In the genomic region with DNA sequence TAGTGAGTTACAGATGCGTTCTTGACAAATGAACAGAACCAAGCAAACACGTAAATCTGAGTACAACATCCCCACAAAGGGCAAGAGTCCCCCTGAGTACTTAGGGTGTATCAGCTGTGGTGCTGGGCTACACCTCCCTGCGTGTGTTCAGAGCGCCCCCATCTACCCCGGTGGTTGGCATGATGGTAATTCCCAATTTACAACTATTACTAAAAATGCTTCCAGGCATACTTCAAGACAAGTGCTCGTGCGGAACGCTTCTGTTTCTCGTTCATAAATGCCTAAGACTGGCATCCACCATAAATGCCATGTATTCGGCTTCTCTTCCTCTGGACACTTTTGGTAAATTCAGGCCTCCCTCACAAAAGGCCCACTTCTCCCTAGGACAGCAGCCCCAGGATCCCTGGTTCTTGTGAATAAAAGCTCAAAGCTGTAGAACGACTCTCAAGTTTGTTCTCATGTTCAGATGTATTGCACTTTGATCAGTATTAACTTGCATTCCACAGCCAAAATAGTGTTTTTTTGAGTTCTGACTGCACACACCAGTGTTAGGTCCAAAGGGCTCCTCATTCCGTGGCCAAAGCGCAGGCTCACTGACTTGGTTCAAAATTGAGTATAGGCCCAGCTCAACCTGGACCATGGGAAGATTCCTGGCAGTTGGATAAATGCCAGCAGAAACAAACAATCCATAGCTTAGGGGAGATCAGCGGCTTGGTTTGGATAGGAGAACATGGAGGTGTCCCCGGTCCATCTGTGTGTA, we compare ENCODE assay signal across 1 mouse cellular context.
TF ChIP-seq lines count a peak whose summit lies in the region.

No protein-coding gene starts in this region.

TF ChIP-seq in ES-E14, 5 proteins besides CTCF, POLR2A, EP300 and RAD21 (continued from another document):
- no peak for TF ChIP-seq CHD2 (IDR thresholded peaks at IDR 0.05; ENCODE audit: low read depth, low read length)
